Comparison of ENCODE assay signal across 8 mouse cellular contexts in genomic region chr2:94254102-94254501, GRCm38 (mm10).
DNase-seq lines count a peak whose midpoint lies in the region; ATAC-seq and TF ChIP-seq lines count a peak whose summit lies in the region.
"Had no signal": no experiment of that assay in that cellular context is flagged by ENCODE, and none has a peak within 500 bp of the region (broad histone marks: within the 10 kb centered on the region; RNA-seq: fewer than 3 reads in every experiment).

No protein-coding gene starts in this region.

- peak; percentile 68 for DNase-seq in hindbrain, embryonic 11.5 days (ENCODE audit: low spot score)
- DNase-seq in testis, postnatal 10 days (ENCODE audit: low spot score) = peak; percentile 66
- no peak for DNase-seq in testis, postnatal 14 days (ENCODE audit: low spot score)
- peak; percentile 62 for DNase-seq in brain, embryonic 14.5 days (ENCODE audit: low read depth)
- DNase-seq in ovary, postnatal 10 days (ENCODE audit: low spot score) = no peak
- DNase-seq: liver, embryonic 13.5 days had no signal

- H3K9ac ChIP-seq in hindbrain, embryonic 11.5 days (ENCODE audit: low read depth, low read length) = no peak overlapping the region
- H3K9ac ChIP-seq in hindbrain, embryonic 12.5 days = no peak overlapping the region
- H3K9ac ChIP-seq: liver, embryonic 13.5 days had no signal

- H3K36me3 ChIP-seq in hindbrain, embryonic 11.5 days (ENCODE audit: control insufficient read depth, insufficient read depth, low read length) = no peaks in the 10 kb centered on the region
- H3K36me3 ChIP-seq in hindbrain, embryonic 12.5 days = no peaks in the 10 kb centered on the region
- H3K36me3 ChIP-seq in small intestine, adult 2 months (ENCODE audit: control insufficient read depth, insufficient read depth, low read length) = no peaks in the 10 kb centered on the region
- H3K36me3 ChIP-seq: liver, embryonic 13.5 days had no signal

- TF ChIP-seq POLR2A in brain, embryonic 14.5 days (IDR thresholded peaks at IDR 0.05; ENCODE audit: borderline replicate concordance, extremely low read depth, insufficient read depth, insufficient read length, poor library complexity, severe bottlenecking) = no peak
- no peak for TF ChIP-seq POLR2A in small intestine, adult 2 months (IDR thresholded peaks at IDR 0.05; ENCODE audit: low read depth, low read length)

- no peak overlapping the region for H3K27ac ChIP-seq in hindbrain, embryonic 11.5 days (ENCODE audit: low read depth, low read length)
- H3K27ac ChIP-seq in hindbrain, embryonic 12.5 days = no peak overlapping the region
- H3K27ac ChIP-seq in small intestine, adult 2 months (ENCODE audit: insufficient read depth, low read depth, low read length) = no peak overlapping the region
- H3K27ac ChIP-seq: liver, embryonic 13.5 days had no signal

- ATAC-seq in hindbrain, embryonic 11.5 days (ENCODE audit: low FRiP score) = no peak
- no peak for ATAC-seq in hindbrain, embryonic 12.5 days (ENCODE audit: low FRiP score)

- TF ChIP-seq CTCF in brain, embryonic 14.5 days (IDR thresholded peaks at IDR 0.05; ENCODE audit: borderline replicate concordance, extremely low read depth, insufficient read depth, insufficient read length) = peak; percentile 54; the same call in 1 of the 2 replicates
- 0 out of 2 replicates have a peak, but pooled peaks have one; percentile 28 for TF ChIP-seq CTCF in small intestine, adult 2 months (IDR thresholded peaks at IDR 0.05; ENCODE audit: extremely low read depth, insufficient read length, insufficient replicate concordance, low read depth, low read length)

- no peaks in the 10 kb centered on the region for H3K4me1 ChIP-seq in hindbrain, embryonic 11.5 days (replicated peaks; ENCODE audit: control insufficient read depth, insufficient read depth, low read length)
- no peaks in the 10 kb centered on the region for H3K4me1 ChIP-seq in hindbrain, embryonic 12.5 days
- H3K4me1 ChIP-seq in small intestine, adult 2 months (ENCODE audit: control insufficient read depth, insufficient read depth, insufficient read length, low read length) = no peaks in the 10 kb centered on the region
- H3K4me1 ChIP-seq: liver, embryonic 13.5 days had no signal

- 23% methylated on average over 3 of the region's 3 CpGs for WGBS in hindbrain, embryonic 11.5 days
- 24% methylated on average over 3 of the region's 3 CpGs for WGBS in hindbrain, embryonic 12.5 days
- 26% methylated on average over 3 of the region's 3 CpGs for WGBS in small intestine, adult 2 months

- no peaks in the 10 kb centered on the region for H3K27me3 ChIP-seq in hindbrain, embryonic 11.5 days (ENCODE audit: control insufficient read depth, insufficient read depth, low read length)
- peaks cover 3% of the 10 kb centered on the region; the same call in 1 of the 2 replicates for H3K27me3 ChIP-seq in hindbrain, embryonic 12.5 days
- H3K27me3 ChIP-seq in small intestine, adult 2 months (ENCODE audit: control insufficient read depth, insufficient read depth, low read length) = 0 out of 2 replicates have a peak, but pooled peaks cover 2% of the 10 kb centered on the region

- H3K4me3 ChIP-seq in hindbrain, embryonic 11.5 days (ENCODE audit: low read depth, low read length) = no peak overlapping the region
- no peak overlapping the region for H3K4me3 ChIP-seq in hindbrain, embryonic 12.5 days
- H3K4me3 ChIP-seq in small intestine, adult 2 months (ENCODE audit: low read depth, low read length) = no peak overlapping the region
- H3K4me3 ChIP-seq: liver, embryonic 13.5 days had no signal

- no peaks in the 10 kb centered on the region for H3K9me3 ChIP-seq in hindbrain, embryonic 11.5 days (ENCODE audit: control insufficient read depth, low read length)
- H3K9me3 ChIP-seq in hindbrain, embryonic 12.5 days (replicated peaks) = no peaks in the 10 kb centered on the region
- H3K9me3 ChIP-seq: liver, embryonic 13.5 days had no signal

- no peak overlapping the region for H3K4me2 ChIP-seq in hindbrain, embryonic 11.5 days (replicated peaks; ENCODE audit: low read depth, low read length)
- H3K4me2 ChIP-seq in hindbrain, embryonic 12.5 days (replicated peaks) = no peak overlapping the region
- H3K4me2 ChIP-seq: liver, embryonic 13.5 days had no signal

Comparison
In these comparisons a context has a peak if more than half of its experiments do, and no peak if none do; other contexts are left out.
1. DNase-seq: peak in hindbrain, embryonic 11.5 days (single experiment), testis, postnatal 10 days (single experiment) and brain, embryonic 14.5 days (single experiment); none in testis, postnatal 14 days (single experiment) and ovary, postnatal 10 days (single experiment).